Mouse (Mus musculus): ENCODE data around the gene H2-Ob.

DNA sequence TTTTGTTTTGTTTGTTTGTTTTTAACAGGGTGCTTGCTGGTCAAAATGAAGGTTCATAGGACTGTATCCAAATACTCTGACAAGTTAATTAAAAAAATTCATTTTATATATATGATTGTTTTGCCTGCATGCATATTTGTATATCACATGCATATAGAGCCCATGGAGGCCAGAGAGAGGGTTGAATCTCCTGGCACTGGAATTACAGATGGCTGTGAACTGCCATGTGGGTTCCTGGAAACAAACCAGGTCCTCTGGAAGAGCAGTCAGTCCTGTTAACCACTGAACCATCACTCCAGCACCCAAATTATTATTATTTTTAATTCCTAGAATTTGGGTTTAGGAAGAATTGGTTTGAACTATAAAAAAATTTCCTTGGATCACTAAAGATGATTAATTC, 56.6 kb downstream of the H2-Ob start:
- TF ChIP-seq CTCF (conservative IDR thresholded peaks at IDR 0.05; ENCODE audit: insufficient read depth, insufficient read length, low read depth, low read length) (no peak), POLR2A (IDR thresholded peaks at IDR 0.05; ENCODE audit: low read depth, low read length) (no peak)

Data from kidney, adult 2 months (tissue).